Mouse (Mus musculus) neural tube, embryonic 15.5 days (tissue): ENCODE data around the gene Zfp119b. TPM values are rescaled to one million over a fixed set of nuclear protein-coding genes. Genes with fewer than 3 reads are reported as not detected.
"Not testable (repeated sequence)": the region's sequence is repeated elsewhere in the genome, so short reads cannot be mapped to it uniquely, and the experiment has no call there.

ENCODE experiments used
- ATAC-seq: fragments of 200-750 bp; cut with Nextera tagmentation; 2 replicates; pipeline ENCODE4 v1.8.0; 2017; ENCODE audit warnings: mild to moderate bottlenecking, moderate TSS enrichment, moderate library complexity; ENCODE audit not compliant: low FRiP score
- H3K27ac ChIP-seq: fragments of 300-500 bp; sonication (generic); replicated peaks from 2 replicates; pipeline ENCODE4 v1.5.1; 2015; ENCODE audit warnings: mild to moderate bottlenecking, inconsistent platforms
- H3K27me3 ChIP-seq: fragments of 300-500 bp; sonication (generic); replicated peaks from 2 replicates; pipeline ENCODE4 v1.6.1; 2015; ENCODE audit warnings: inconsistent platforms
- H3K36me3 ChIP-seq: fragments of 300-500 bp; sonication (generic); 2 replicates; pipeline ENCODE4 v1.6.1; 2015; ENCODE audit warnings: inconsistent platforms
- H3K4me1 ChIP-seq: fragments of 300-500 bp; sonication (generic); 2 replicates; pipeline ENCODE4 v1.6.1; 2015; ENCODE audit warnings: inconsistent platforms
- H3K4me2 ChIP-seq: fragments of 300-500 bp; sonication (generic); 2 replicates; pipeline ENCODE4 v1.6.1; 2015; ENCODE audit warnings: inconsistent platforms, mild to moderate bottlenecking, moderate library complexity
- H3K4me3 ChIP-seq: fragments of 300-500 bp; sonication (generic); replicated peaks from 2 replicates; pipeline ENCODE4 v1.5.1; 2015; ENCODE audit warnings: mild to moderate bottlenecking, inconsistent platforms
- H3K9ac ChIP-seq: fragments of 300-500 bp; sonication (generic); replicated peaks from 2 replicates; pipeline ENCODE4 v1.6.1; 2015; ENCODE audit warnings: mild to moderate bottlenecking, inconsistent platforms
- H3K9me3 ChIP-seq: fragments of 300-500 bp; sonication (generic); replicated peaks from 2 replicates; pipeline ENCODE4 v1.6.1; 2016; ENCODE audit warnings: inconsistent platforms
- WGBS: fragments of 180-500 bp; shearing (Covaris S2); methylation state at CpG from one replicate; pipeline ENCODE4 v1.1.7; 2015; ENCODE audit warnings: mixed read lengths; 5-methylcytosine and 5-hydroxymethylcytosine counted together
- polyA plus RNA-seq: library from polyadenylated mRNA; unstranded; fragments of >200 nt; fragmentation: Nextera tagmentation; extraction: Ambion mirVana; gene quantifications from 2 replicates; pipeline ENCODE4 v1.2.1, GENCODE M21; 2015

Gene Zfp119b
- polyA plus RNA-seq, 1 experiment from 2014 or later = 9.2 TPM

GRCm38 (mm10) chr17:55956591-55956990 lies 7.3 kb upstream of the Zfp119b start:
- Histone ChIP-seq H3K36me3 (peaks cover 4% of the 10 kb centered on the region; the same call in 1 of the 2 replicates), H3K4me1 (peaks cover 45% of the 10 kb centered on the region), H3K4me3 (peak overlapping the region; percentile 48), H3K9me3 (no peaks in the 10 kb centered on the region), H3K4me2 (peak overlapping the region; percentile 76), H3K9ac (peak overlapping the region; percentile 50), H3K27me3 (peaks cover 8% of the 10 kb centered on the region; the same call in 1 of the 2 replicates), H3K27ac (peak overlapping the region; percentile 80)
- 33% methylated on average over 6 of the region's 6 CpGs for WGBS
- peak; percentile 0; the same call in 1 of the 2 replicates for ATAC-seq

DNA sequence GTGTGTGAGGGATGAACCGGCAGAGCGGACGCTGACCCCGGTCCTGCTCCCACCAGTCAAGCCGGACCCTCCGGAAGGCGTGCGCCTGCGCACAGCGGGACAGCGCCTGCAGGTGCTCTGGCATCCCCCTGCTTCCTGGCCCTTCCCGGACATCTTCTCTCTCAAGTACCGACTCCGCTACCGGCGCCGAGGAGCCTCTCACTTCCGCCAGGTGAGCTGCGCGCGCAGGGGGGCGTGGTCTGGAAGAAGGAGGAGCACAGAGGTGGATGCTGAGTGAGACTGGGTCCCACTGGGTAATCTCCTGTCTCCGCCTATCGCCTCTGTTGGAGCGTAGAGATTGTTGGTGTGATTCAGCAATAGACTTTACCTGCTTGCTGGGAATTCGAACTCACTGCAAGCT lies 6.8 kb upstream of the Zfp119b start:
- Histone ChIP-seq H3K4me2 (peak overlapping the region; percentile 76), H3K27me3 (peaks cover 8% of the 10 kb centered on the region; the same call in 1 of the 2 replicates), H3K9ac (peak overlapping the region; percentile 50), H3K36me3 (no peaks in the 10 kb centered on the region), H3K4me3 (peak overlapping the region; percentile 48), H3K4me1 (peaks cover 45% of the 10 kb centered on the region), H3K9me3 (no peaks in the 10 kb centered on the region), H3K27ac (peak overlapping the region; percentile 80)
- WGBS = under 1% methylated on average over 26 of the region's 26 CpGs
- ATAC-seq = peak; percentile 56

- H3K4me1 ChIP-seq = peaks cover 34% of the 10 kb centered on the region
- WGBS = 30% methylated on average over 16 of the region's 16 CpGs
- no peak for ATAC-seq
- no peak overlapping the region for H3K9ac ChIP-seq
- H3K4me3 ChIP-seq = no peak overlapping the region
- no peaks in the 10 kb centered on the region for H3K9me3 ChIP-seq
- no peak overlapping the region for H3K4me2 ChIP-seq
- H3K36me3 ChIP-seq = no peaks in the 10 kb centered on the region
- H3K27me3 ChIP-seq = peaks cover 8% of the 10 kb centered on the region; the same call in 1 of the 2 replicates
- H3K27ac ChIP-seq = no peak overlapping the region
These were observed 4.9 kb upstream of the Zfp119b start for GRCm38 (mm10) chr17:55954229-55954628.

DNA sequence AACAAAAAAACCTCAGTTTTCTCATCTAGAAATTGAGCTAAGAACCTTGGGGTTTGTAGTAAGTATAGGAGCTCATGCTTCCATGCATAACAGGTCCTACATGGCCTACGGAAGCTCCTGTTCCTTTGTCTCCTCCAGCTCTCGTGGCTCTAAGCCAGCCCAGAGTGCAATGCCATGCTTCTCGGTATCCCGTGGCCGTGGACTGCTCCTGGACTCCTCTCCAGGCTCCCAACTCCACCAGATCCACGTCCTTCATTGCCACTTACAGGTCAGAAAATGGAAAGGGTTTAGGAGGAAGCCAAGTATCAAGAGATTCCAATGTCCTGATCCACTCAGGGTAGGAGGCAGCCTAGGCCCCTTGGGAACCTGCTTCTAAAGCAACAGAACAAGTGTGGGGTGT lies 4.5 kb upstream of the Zfp119b start:
- Histone ChIP-seq H3K27me3 (peaks cover 8% of the 10 kb centered on the region; the same call in 1 of the 2 replicates), H3K4me3 (no peak overlapping the region), H3K9me3 (no peaks in the 10 kb centered on the region), H3K27ac (no peak overlapping the region), H3K4me2 (no peak overlapping the region), H3K4me1 (peaks cover 34% of the 10 kb centered on the region), H3K36me3 (no peaks in the 10 kb centered on the region), H3K9ac (no peak overlapping the region)
- ATAC-seq = no peak
- WGBS = 80% methylated on average over 6 of the region's 6 CpGs

DNA sequence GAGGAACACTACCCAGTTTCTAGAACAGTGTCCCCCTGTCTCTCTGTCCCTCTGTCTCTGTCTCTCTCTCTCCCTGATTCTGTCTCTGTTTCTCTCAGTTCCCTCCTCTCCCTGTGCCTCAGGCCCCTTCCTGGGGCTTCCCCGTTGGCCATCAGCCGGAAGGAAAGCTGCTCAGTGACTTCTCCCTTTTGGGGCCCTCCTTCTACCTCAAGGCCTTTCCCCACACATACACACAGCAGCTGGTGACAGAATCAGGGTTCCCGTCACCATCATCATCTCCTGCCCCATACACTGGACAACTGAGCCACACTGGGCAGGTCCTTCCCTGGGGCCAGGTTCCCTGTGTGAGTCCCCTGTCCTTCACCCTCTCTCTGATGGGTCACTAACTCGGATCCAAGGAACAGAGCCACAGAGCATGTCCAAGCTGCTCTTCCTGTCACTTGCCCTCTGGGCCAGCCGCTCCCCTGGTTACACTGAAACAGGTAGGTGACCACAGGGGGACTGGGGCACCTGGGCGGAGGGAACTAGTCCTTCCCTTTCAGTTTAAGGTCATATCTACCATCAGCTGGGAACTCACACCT lies 3.2 kb upstream of the Zfp119b start, which contains the start of gene Ebi3:
Ebi3 (plus strand) TSS at position 194 of the 581 bp plus-strand sequence.
- no peak for ATAC-seq
- Histone ChIP-seq H3K4me2 (no peak within 1 kb of the TSS), H3K9me3 (no peaks in the 10 kb centered on the region), H3K9ac (no peak within 1 kb of the TSS), H3K4me3 (no peak within 1 kb of the TSS), H3K27ac (no peak within 1 kb of the TSS), H3K27me3 (peaks cover 8% of the 10 kb centered on the region; the same call in 1 of the 2 replicates), H3K4me1 (peaks cover 22% of the 10 kb centered on the region), H3K36me3 (no peaks in the 10 kb centered on the region)
- WGBS = 76% methylated on average over 6 of the region's 6 CpGs

DNA sequence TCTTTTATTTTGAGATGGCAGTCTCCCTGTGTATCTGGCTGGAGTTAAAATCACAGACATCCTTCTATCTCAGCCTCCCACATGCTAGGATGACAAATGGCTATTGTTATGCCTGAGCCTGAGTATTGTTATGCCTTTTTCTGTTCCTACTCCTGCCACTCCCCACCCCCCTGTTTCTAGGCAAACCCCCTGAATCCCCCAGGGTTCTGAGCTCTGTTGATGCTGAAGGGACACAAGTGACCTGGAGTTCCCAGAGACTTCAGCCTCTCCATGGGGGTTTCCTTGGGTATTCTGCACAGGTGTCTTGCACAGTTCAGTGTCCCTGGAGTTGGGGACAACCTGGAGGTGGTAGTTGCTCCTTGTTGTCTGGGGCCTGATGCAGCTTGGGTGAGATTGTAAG lies 2.7 kb upstream of the Zfp119b start:
- Histone ChIP-seq H3K4me3 (no peak overlapping the region), H3K4me1 (peaks cover 17% of the 10 kb centered on the region), H3K36me3 (no peaks in the 10 kb centered on the region), H3K27ac (no peak overlapping the region), H3K27me3 (peaks cover 8% of the 10 kb centered on the region; the same call in 1 of the 2 replicates), H3K4me2 (no peak overlapping the region), H3K9ac (no peak overlapping the region), H3K9me3 (no peaks in the 10 kb centered on the region)
- no peak for ATAC-seq

DNA sequence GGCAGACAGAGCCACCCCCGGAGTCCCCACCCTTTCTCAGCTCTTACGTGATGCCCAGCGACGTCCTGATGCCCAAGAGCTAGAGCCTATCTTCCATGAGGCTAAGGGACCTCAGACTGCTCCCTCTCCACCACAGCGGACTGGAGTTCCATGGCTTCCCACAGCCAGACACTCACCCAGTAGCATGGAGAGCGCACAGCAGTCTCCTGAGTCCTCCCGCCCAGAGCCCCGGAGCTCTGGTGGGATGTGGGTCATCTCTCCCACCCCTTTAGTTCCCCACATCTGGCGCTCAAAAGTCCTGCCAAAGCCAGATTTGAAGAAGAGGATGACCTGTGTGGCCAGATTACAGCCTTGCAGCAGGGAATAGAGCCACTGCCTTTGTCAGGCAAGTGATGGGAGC lies 1.3 kb upstream of the Zfp119b start:
- H3K36me3 ChIP-seq = no peaks in the 10 kb centered on the region
- H3K9ac ChIP-seq = no peak overlapping the region
- WGBS = 89% methylated on average over 9 of the region's 9 CpGs
- no peak for ATAC-seq
- no peak overlapping the region for H3K4me3 ChIP-seq
- H3K27ac ChIP-seq = no peak overlapping the region
- H3K4me2 ChIP-seq = no peak overlapping the region
- peaks cover 8% of the 10 kb centered on the region; the same call in 1 of the 2 replicates for H3K27me3 ChIP-seq
- peaks cover 8% of the 10 kb centered on the region for H3K4me1 ChIP-seq
- H3K9me3 ChIP-seq = no peaks in the 10 kb centered on the region

DNA sequence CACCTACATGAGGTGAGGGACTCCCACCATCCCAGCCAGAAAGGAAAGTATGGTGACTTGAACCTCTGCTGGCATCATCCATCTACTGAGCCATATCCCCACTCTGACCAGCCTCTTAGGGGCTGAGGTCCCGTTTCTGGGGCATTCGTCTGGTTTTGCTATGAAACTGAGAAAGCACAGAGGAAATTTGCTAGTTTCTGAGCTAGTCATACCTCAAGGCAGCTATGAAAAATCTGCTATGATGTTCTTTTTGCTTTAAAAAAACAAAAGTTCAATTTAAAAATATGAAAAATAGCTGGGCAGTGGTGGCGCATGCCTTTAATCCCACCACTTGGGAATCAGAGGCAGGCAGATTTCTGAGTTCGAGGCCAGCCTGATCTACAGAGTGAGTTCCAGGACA lies 653 bp downstream of the Zfp119b start:
- Histone ChIP-seq H3K9me3 (no peaks in the 10 kb centered on the region), H3K4me2 (no peak overlapping the region), H3K9ac (no peak overlapping the region), H3K4me1 (peaks cover 11% of the 10 kb centered on the region), H3K36me3 (no peaks in the 10 kb centered on the region), H3K27ac (no peak overlapping the region), H3K27me3 (no peaks in the 10 kb centered on the region), H3K4me3 (no peak overlapping the region)
- no peak for ATAC-seq
- 92% methylated on average over 4 of the region's 4 CpGs for WGBS

DNA sequence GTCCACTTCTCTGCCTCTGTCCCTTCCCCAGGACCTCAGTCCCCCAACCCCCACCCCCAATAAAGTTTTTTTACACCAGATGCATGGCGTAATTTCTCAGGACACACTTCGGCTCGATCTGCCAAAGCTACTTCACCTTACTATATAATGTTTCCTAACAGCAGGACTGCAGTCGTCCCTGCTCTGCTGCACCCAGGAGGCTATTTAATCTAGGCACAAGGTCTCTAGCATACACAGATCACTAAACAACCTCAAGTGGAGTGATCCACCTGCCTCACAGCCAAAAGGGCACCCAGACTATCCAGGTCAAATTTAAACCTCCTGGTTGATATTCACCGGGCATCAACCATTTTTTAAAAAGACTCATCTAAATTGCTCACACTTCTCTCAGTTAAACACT lies 3.6 kb downstream of the Zfp119b start:
- H3K4me1 ChIP-seq = peaks cover 11% of the 10 kb centered on the region
- H3K9ac ChIP-seq = peak overlapping the region; percentile 70
- peak overlapping the region; percentile 94 for H3K27ac ChIP-seq
- no peaks in the 10 kb centered on the region for H3K9me3 ChIP-seq
- no peaks in the 10 kb centered on the region for H3K36me3 ChIP-seq
- peak overlapping the region; percentile 55 for H3K4me3 ChIP-seq
- 31% methylated on average over 5 of the region's 5 CpGs for WGBS
- H3K4me2 ChIP-seq = peak overlapping the region; percentile 87
- ATAC-seq = no peak
- no peaks in the 10 kb centered on the region for H3K27me3 ChIP-seq

- peak; percentile 98 for ATAC-seq
- peak overlapping the region; percentile 87 for H3K4me2 ChIP-seq
- H3K36me3 ChIP-seq, H3K9me3 ChIP-seq, H3K27me3 ChIP-seq: not testable (repeated sequence)
- H3K4me3 ChIP-seq = peak overlapping the region; percentile 55
- H3K9ac ChIP-seq = peak overlapping the region; percentile 70
- peak overlapping the region; percentile 94 for H3K27ac ChIP-seq
- WGBS = under 1% methylated on average over 56 of the region's 56 CpGs
- H3K4me1 ChIP-seq = peaks cover 11% of the 10 kb centered on the region
These were observed 4.2 kb downstream of the Zfp119b start for GRCm38 (mm10) chr17:55944866-55945682.

DNA sequence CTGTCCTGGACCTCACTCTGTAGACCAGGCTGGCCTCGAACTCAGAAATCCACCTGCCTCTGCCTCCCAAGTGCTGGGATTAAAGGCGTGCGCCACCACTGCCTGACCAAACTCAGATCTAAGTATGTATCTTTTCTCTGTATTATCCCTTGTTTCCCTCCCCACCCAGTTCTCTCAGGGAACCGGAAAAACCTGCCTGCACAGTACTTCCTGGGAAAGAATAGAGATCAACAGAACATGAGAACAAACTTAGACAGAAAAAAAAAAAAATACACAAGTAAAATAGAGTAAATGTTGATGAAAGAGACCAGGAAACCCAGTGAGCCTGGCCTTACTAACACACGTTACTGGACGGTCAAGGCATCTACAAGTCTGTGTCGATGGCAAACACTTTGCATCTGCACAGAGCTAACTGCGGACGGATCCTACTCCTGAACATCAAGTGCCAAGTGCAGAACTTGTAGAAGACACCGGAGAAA lies 4.9 kb downstream of the Zfp119b start:
- peak overlapping the region; percentile 55 for H3K4me3 ChIP-seq
- not testable (repeated sequence) for H3K36me3 ChIP-seq, ATAC-seq, H3K9me3 ChIP-seq, H3K27me3 ChIP-seq, H3K9ac ChIP-seq
- peak overlapping the region; percentile 87 for H3K4me2 ChIP-seq
- WGBS = 36% methylated on average over 10 of the region's 10 CpGs
- H3K4me1 ChIP-seq = peaks cover 11% of the 10 kb centered on the region
- peak overlapping the region; percentile 94 for H3K27ac ChIP-seq

DNA sequence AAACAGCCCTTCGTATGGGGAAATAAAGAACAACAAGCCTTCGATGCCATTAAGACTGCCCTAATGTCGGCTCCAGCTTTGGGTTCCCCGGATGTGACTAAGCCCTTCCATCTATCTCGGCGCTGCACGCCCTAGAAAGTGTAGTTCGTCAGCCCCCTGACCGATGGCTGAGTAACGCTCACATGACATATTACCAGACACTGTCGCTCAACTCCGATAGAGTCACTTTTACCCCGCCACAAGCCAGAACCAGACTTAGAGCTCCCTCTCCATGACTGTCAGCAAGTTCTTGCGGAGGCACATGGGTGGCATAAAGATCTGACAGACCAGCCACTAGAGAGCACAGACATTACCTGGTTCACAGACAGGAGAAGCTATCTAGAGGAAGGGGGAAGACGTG lies 16.1 kb downstream of the Zfp119b start:
- no peaks in the 10 kb centered on the region for H3K27me3 ChIP-seq

More for the DNA sequence above, 16.1 kb downstream of the Zfp119b start:
- no peak overlapping the region for H3K4me2 ChIP-seq
- H3K27ac ChIP-seq = no peak overlapping the region
- H3K9me3 ChIP-seq = no peaks in the 10 kb centered on the region
- no peak overlapping the region for H3K4me3 ChIP-seq
- H3K9ac ChIP-seq = no peak overlapping the region
- ATAC-seq = no peak
- H3K4me1 ChIP-seq = peaks cover 10% of the 10 kb centered on the region; the same call in 1 of the 2 replicates
- WGBS = 97% methylated on average over 15 of the region's 15 CpGs
- H3K36me3 ChIP-seq = peaks cover 3% of the 10 kb centered on the region; the same call in 1 of the 2 replicates
